Mouse (Mus musculus): ENCODE data around the gene Rdh11. TPM values are rescaled to one million over a fixed set of nuclear protein-coding genes. Genes with fewer than 3 reads are reported as not detected.

Gene Rdh11
- polyA plus RNA-seq, 1 experiment from 2014 or later = 41.1 TPM

GRCm38 (mm10) chr12:79131706-79132460, 60.2 kb downstream of the Rdh11 start:
- no peak overlapping the region for H3K27ac ChIP-seq (ENCODE audit: low read depth, low read length)
- peak overlapping the region; percentile 66 for H3K9ac ChIP-seq (ENCODE audit: low read depth, low read length)
- no peaks in the 10 kb centered on the region for H3K9me3 ChIP-seq (ENCODE audit: control insufficient read depth, low read length)
- H3K36me3 ChIP-seq (ENCODE audit: control insufficient read depth, insufficient read depth, low read length) = no peaks in the 10 kb centered on the region
- peaks cover 9% of the 10 kb centered on the region for H3K4me1 ChIP-seq (ENCODE audit: control insufficient read depth, insufficient read depth, low read depth, low read length)
- H3K27me3 ChIP-seq (replicated peaks; ENCODE audit: control insufficient read depth, insufficient read depth, low read length) = no peaks in the 10 kb centered on the region
- peak overlapping the region; percentile 87 for H3K4me2 ChIP-seq (ENCODE audit: low read length)
- H3K4me3 ChIP-seq (ENCODE audit: low read length) = peak overlapping the region; percentile 62
- WGBS = 27% methylated on average over 5 of the region's 5 CpGs
- no peak for ATAC-seq

DNA sequence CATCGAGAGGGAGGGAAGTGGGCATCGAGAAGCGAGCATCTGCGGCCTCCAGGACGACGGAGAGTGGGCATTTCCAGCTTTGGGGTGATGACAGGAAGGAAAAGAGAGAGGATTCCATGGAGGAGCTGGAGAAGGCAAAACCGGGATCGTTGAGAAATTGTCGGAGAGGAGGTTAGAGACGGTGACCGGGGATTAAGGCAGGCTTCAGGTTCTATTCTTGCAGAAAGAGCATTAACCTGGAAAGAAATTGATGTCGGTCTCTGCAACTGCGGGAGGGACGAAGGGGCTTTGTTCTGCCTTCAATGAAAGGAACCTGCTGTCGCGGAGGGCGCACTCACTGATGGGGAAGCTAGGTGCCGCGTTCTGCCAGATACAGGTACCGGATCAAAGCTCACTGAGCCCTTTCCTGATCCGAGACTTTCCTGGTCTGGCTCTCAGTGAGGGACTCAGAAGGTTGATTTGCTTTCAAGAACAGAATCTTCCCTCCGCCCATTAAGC, 60.9 kb downstream of the Rdh11 start:
- peak; percentile 45 for ATAC-seq

GRCm38 (mm10) chr12:79130299-79131177, 61.6 kb downstream of the Rdh11 start, which contains the start of gene Arg2:
Gene Arg2 (plus strand): TSS chr12:79130777.
- Histone ChIP-seq H3K9ac (ENCODE audit: low read depth, low read length) (peak within 1 kb of the TSS; percentile 66), H3K4me3 (ENCODE audit: low read length) (peak within 1 kb of the TSS; percentile 62), H3K9me3 (ENCODE audit: control insufficient read depth, low read length) (no peaks in the 10 kb centered on the region), H3K27ac (ENCODE audit: low read depth, low read length) (no peak within 1 kb of the TSS), H3K4me2 (ENCODE audit: low read length) (peak within 1 kb of the TSS; percentile 87), H3K36me3 (ENCODE audit: control insufficient read depth, insufficient read depth, low read length) (no peaks in the 10 kb centered on the region), H3K27me3 (replicated peaks; ENCODE audit: control insufficient read depth, insufficient read depth, low read length) (no peaks in the 10 kb centered on the region), H3K4me1 (ENCODE audit: control insufficient read depth, insufficient read depth, low read depth, low read length) (peaks cover 9% of the 10 kb centered on the region)
- ATAC-seq = peak; percentile 95
- WGBS = 0% methylated on average over 47 of the region's 47 CpGs

More for the DNA sequence above, 60.9 kb downstream of the Rdh11 start:
- Histone ChIP-seq H3K4me2 (ENCODE audit: low read length) (peak overlapping the region; percentile 87), H3K27ac (ENCODE audit: low read depth, low read length) (no peak overlapping the region), H3K4me3 (ENCODE audit: low read length) (peak overlapping the region; percentile 62), H3K4me1 (ENCODE audit: control insufficient read depth, insufficient read depth, low read depth, low read length) (peaks cover 9% of the 10 kb centered on the region), H3K9ac (ENCODE audit: low read depth, low read length) (peak overlapping the region; percentile 66), H3K27me3 (replicated peaks; ENCODE audit: control insufficient read depth, insufficient read depth, low read length) (no peaks in the 10 kb centered on the region), H3K9me3 (ENCODE audit: control insufficient read depth, low read length) (no peaks in the 10 kb centered on the region), H3K36me3 (ENCODE audit: control insufficient read depth, insufficient read depth, low read length) (no peaks in the 10 kb centered on the region)
- WGBS = under 1% methylated on average over 22 of the region's 22 CpGs

Other genes starting within 250 kb of the Rdh11 start
- 71.2 and 73.3 TPM in 2 replicates for gene Tmem229b, start 184.7 kb downstream of the Rdh11 start, polyA plus RNA-seq (2015; fragmentation: Nextera tagmentation; extraction: Ambion mirVana)
- gene Plekhh1, start 163.1 kb downstream of the Rdh11 start, polyA plus RNA-seq (2015; fragmentation: Nextera tagmentation; extraction: Ambion mirVana) = 1.5 and 2.3 TPM in 2 replicates
- 20.2 and 20.7 TPM in 2 replicates for gene Pigh, start 102.6 kb downstream of the Rdh11 start, polyA plus RNA-seq (2015; fragmentation: Nextera tagmentation; extraction: Ambion mirVana)
- 27.9 and 29.1 TPM in 2 replicates for gene Arg2, start 61.5 kb downstream of the Rdh11 start, polyA plus RNA-seq (2015; fragmentation: Nextera tagmentation; extraction: Ambion mirVana)
- 230 and 258 TPM in 2 replicates for gene Vti1b, start 19.6 kb downstream of the Rdh11 start, polyA plus RNA-seq (2015; fragmentation: Nextera tagmentation; extraction: Ambion mirVana)
- 1.1 and 1.5 TPM in 2 replicates for gene Rdh12, start 16.6 kb upstream of the Rdh11 start, polyA plus RNA-seq (2015; fragmentation: Nextera tagmentation; extraction: Ambion mirVana)
- 7.0 and 8.7 TPM in 2 replicates for gene Zfyve26, start 104.0 kb upstream of the Rdh11 start, polyA plus RNA-seq (2015; fragmentation: Nextera tagmentation; extraction: Ambion mirVana)
- 1.9 and 2.7 TPM in 2 replicates for gene Rad51b, start 105.0 kb upstream of the Rdh11 start, polyA plus RNA-seq (2015; fragmentation: Nextera tagmentation; extraction: Ambion mirVana)

Data from hindbrain, embryonic 16.5 days (tissue).